Mouse (Mus musculus): Measurements from ENCODE around the gene Drd5.

The Drd5 gene

DNA sequence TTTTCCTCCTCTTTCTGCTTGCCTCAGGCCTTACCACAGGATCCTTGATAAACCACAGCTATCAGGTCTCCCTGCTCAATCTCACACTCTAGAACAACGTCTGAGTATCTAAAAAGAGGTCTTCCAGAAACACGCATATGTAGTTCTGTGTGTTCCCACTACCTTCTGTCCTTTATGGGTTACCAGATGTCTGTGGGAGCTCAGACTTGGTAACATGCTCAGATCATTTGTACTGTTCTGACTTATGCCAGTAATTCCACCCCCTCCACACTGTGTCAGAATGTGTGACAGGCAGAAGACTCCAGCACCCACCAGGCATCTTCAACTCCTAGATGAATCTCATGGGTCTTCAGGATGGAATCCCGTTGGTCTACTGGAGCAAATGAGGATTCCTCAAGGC lies 37.8 kb downstream of the Drd5 start:
- no peak for DNase-seq

DNA sequence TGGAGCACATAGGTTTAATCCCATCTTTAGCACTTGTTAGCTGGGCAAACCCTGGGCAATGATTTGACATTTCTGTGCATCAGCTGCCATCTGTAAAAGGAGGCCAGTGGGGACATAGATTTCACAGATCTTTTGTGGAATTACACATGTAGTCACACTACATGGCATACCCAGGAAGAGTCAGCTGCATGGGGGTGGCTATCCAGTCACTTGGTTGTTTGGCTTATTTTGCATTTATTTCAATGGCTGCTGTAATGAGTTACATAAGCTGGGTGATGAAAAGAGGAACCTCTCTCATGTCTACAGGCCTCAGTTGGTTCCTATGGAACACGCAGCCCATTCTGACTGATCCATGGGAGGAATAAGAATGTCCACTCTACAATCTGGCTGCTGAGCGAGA lies 40.5 kb downstream of the Drd5 start:
- DNase-seq = no peak

DNA sequence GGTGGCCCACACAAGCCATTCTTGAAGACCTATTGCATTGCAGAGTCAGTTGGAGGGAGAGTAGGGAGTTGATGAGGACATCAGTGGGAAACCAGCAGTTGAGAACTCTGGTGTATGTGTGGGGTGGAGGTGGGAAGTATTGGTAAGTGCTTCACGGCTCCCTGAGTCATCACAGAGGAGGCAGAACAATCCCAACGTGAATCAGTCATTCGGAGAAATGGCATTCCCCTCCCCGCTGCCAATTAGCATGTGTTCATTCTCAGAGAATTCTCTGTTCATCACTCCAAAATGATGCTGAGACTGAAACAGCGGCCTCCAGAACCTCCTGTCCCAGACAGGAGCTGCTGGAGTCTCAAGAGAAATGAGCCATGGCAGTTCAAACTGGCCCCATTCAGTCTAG lies 45.2 kb downstream of the Drd5 start:
- no peak for DNase-seq

DNA sequence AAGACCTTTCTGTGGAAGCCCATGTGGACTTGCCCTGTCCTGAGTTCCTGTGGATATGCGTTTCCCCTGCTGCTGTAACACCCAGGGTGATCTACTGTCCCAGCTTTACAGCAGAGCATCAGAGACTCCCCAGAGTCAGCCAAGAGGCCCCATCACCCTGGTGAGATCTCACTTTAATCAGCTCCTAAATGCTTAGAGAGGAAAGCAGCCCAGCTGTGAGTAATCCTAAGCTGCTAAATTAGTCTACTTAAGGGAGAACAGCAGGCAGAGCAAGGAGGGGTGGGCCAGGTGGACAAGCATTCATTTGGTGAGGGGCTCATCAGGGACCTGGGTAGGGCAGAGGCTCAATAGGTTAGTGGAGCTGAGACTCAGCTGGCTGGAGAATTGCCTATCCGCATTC lies 46.4 kb downstream of the Drd5 start:
- no peak for DNase-seq

DNA sequence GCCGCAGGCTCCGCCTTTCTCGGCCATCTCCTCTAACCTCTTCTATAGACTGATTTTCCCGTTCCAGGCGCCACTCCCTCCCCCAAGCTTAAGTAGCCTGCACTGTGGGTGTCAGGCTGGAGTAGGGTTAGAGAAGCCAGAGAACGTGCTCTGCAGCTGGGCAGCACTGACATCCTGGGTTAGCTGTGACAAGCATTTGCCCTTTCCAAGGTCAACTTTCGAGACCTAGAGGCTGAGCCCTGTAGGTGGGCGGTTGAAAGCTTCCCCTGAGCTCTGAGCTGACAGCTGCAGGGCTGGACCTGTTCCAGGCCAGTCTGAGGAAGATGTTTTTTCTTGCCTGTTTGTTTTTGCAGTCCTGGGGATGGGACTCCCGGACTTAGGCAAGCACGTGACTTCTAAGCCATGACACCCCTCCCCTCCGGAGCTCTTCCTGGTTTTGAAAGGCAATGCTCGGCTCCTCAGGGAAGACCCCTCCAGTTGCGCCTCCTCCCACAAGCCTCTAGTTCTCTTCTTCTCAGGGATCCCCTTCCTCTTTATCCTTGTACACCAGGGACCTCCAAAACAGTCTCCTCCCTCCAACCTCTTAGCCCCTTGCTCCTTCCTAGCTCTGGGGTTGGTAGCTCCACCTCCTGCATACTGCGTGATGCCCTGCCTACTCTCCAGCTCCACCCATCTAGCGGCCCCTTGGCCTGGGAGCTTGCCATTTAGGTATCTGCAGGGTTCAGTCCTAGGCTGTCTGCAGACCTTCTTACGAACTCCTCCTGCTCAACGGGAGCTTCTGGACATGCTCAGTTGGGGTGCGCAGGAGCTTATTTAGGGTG lies 47.7 kb downstream of the Drd5 start:
- DNase-seq = peak; percentile 49

DNA sequence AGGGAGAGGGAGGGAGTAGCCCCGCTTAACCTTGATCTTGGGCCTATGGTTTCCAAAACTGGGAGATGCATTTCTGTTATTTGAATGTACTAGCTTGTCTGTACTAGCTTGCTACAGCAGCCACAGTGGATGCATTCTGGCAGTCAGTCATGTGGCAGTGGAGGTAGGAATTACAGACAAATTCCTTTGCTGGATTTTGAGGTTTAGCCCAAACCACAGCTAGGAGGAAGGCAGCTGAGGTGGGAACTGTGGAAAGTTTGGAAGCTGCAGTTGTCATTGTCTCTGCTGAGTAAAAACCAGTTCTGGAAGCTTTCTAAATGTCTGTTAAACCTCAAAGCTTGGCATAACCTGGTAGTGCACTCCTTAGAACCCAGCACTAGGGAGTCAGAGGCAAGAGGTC lies 52.1 kb downstream of the Drd5 start:
- no peak for DNase-seq

All from lung, postnatal 10 days (tissue).